Mouse (Mus musculus) adrenal gland, adult 2 months (tissue): Measurements from ENCODE around the gene Atf7. TPM values are rescaled to one million over a fixed set of nuclear protein-coding genes. Genes with fewer than 3 reads are reported as not detected.
A peak's percentile ranks its signal among the peaks of the same experiment; 100 is the strongest.
"Not testable (repeated sequence)": the region's sequence is repeated elsewhere in the genome, so short reads cannot be mapped to it uniquely, and the experiment has no call there.

Source experiments
- DNase-seq: peaks from one replicate; pipeline ENCODE4 v3.0.0; 2021
- polyA plus RNA-seq: library from polyadenylated mRNA; depleted of rRNA; stranded (reverse); fragments of >200 nt; gene quantifications from 2 replicates; pipeline ENCODE4 v1.2.3, GENCODE M21; 2012
- total RNA-seq, 2 experiments: library from RNA; stranded (reverse); gene quantifications; 2 replicates each; pipeline ENCODE4 v1.2.3; 2021

The Atf7 gene
- total and polyA plus RNA-seq, 3 experiments: 58.5 to 74.4 (median 64.5) TPM

DNA sequence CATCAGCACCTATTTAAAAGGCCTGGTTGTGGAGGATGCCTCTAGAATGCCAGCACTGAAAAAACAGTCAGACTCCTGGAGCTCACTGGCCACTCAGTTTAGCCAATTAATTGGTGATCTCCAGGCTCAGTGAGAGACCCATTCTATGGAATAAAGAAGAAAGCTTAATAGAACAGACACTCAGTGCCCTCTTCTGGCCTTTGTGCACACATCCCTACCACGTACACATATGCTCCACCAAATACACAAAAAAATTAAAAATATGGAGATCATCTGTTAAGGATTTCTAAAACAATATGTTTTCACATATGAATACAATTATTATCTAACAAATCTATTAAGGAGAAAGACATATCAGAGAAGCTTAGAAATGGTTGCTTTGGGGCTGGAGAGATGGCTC is 4.5 kb downstream of the Atf7 start:
- DNase-seq: no peak

DNA sequence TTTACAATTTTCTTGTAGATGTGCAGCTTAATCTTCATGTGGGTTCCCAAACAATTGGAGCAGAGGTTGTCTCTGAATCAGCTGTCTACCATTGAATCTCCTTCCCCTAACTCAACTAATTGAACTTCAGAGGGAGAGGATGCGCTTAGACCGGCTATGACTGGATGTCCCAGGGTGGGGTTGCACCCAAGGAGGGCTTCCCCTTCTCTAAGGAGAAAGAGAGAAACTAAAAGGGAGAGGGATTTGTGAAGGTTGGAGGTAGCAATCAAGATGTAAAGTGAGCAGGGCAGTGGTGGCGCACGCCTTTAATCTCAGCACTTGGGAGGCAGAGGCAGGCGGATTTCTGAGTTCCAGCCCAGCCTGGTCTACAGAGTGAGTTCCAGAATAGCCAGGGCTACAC is 5.8 kb downstream of the Atf7 start:
- DNase-seq: no peak

DNA sequence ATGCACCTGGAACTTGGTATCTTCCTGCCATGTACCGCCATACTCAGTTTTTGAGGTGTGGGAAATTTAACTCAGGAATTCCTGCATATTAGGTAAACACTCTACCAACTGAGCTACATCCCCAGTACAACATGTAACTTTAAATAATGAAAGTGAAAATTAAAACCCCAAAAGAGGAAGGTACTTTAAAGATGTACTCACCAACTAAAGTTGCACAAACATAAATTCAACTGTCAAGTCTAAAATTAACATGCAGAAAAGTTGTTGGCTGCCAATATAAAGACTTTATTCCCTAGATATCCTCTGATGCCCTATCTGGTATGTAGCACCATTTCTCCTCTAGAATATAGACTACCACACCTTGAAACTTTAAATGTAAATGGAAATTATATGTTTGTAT is 7.6 kb downstream of the Atf7 start:
- no peak for DNase-seq

DNA sequence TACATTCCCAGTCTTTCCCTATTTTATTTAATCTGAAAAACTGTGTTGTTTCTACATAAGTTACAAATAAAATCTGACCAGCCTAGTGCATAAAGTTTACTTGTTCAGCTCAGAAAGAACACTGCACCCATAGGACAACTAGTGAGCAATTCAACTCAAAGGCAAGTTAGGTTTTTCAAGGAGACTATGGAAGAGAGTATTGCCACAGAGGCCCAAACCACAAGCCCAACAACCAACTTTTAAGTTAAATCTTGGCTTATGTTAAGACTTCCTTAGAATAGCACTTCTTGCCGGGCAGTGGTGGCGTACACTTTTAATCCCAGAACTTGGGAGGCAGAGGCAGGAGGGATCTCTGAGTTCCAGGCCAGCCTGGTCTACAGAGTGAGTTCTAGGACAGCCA is 9.1 kb downstream of the Atf7 start:
- no peak for DNase-seq

DNA sequence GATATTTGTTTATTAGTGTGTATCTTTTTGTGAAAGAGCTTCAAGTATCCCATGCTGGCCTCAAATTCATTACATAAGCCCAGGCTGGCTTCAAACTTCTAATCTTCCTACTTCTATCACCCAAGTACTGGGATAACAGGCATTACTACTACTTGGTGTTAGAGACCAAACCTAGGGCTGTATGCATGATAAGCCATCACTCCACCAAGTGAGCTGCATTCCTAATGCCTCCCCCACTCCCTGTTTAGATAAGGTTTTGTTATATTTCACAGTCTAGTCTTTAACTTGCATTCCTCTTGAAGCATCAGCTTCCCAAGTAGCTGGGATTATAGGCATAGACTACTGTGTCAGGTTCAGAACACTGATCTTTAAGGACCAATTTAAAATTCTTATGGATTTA is 11.0 kb downstream of the Atf7 start:
- no peak for DNase-seq

DNA sequence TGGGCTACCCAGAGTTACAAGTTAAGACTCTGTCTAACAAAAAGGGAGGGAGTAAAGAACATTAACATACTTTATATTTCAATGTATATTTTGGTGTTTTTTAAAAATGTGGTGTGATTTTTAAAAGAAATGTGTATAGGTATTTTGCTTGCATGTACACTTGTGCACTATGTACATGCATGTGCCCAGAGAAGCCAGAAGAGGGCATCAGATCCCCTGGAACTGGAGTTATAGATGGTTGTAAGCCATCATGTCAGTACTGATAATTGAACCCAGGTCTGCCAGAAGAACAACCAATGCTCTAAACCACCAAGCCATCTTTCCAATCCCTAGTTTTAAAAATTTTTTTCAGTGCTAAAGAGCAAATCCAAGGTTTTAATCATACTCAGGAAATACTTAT is 12.3 kb downstream of the Atf7 start:
- no peak for DNase-seq

DNA sequence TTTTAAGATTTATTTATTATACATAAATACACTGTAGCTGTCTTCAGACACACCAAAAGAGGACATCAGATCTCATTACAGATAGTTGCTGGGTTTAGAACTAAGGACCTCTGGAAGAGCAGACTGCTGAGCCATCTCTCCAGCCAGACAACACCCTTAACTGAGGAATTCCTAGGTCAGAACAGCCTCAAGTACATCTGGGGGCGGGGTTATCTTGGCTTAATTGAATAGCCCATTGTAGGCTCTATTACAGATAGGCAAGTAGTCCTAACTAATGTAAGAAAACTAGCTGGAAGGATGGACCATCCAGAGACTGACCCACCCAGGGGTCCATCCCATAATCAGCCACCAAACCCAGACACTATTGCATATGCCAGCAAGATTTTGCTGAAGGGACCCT is 16.7 kb downstream of the Atf7 start:
- not testable (repeated sequence) for DNase-seq

DNA sequence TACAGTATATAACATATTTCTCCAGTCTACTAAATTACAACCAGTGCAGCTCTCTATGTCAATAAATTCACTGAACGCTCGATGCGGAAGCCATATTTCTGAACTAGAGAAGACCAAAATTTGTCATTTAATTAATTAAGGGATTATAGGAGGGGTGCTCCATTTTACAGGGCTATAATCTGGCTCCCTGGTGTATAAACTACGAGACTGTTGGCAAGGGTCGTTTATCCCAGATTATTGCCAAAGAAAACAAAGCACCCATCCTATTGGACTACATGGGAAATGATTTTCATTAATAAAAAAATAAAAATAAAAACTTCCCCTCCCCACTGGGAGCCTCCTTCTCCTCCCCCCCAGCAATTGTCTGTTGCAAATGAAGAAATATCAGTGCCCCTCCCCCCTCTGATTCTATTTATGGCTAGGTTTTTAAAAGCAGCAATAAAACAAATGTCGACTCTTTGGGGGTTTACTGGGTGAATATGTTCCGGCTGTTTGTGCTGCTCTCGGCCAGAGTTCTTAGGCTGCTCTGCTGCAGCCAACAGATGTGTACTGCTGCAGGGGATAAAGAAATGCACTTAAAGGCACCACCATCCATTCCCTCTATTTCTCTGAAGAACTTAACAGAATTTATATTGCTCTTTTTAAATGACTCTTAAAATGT is 31.1 kb downstream of the Atf7 start:
- DNase-seq: peak; percentile 5

DNA sequence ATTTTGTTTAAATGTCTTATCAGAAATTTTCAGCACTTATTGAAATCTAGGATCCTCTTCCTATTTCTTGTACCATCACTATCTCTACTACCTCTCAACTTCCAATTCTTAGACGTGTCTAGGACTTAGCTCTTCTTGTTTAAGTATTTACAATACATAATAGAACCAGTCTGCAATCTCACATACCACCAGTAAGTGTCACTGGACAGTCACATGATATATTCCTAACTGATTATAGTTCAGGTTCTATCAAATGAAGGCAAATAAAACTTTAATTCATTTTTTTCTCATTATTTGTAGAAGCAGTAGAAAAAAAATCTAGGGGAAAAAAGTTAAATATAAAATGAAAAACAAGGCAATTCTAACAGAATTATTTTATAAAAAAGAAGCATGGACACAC is 32.6 kb downstream of the Atf7 start:
- no peak for DNase-seq

DNA sequence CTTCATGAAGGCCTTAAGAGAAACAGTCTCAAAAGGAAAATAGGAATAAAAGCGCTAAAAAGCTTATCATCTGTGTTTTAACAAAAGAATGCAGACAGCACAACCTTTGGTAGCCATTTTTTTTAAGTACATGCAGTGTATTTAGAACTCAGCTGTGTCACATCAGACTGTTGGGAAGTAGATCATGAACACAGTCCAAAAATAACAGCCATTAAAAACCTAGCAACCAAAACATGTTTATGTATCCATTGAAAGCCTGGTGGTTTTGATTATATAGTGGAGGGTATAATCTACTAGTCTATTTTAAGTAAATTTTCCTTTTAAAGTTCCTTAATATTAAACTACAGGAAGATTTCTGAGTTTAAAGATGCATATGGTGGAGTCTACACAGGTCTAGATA is 34.7 kb downstream of the Atf7 start:
- DNase-seq: no peak

DNA sequence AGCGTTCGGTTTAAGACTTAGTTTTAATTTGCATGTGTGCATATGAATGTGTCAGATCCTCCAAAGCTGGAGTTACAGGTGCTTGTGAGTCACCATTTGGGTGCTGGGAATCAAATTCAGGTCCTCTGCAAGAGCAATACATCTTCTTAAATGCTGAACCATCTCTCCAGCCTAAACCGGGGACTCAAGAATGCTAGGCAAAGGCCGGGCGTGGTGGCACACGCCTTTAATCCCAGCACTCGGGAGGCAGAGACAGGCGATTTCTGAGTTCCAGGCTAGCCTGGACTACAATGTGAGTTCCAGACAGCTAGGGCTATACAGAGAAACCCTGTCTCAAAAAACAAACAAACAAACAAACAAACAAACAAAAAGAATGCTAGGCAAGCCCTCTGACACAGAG is 35.4 kb downstream of the Atf7 start:
- no peak for DNase-seq

DNA sequence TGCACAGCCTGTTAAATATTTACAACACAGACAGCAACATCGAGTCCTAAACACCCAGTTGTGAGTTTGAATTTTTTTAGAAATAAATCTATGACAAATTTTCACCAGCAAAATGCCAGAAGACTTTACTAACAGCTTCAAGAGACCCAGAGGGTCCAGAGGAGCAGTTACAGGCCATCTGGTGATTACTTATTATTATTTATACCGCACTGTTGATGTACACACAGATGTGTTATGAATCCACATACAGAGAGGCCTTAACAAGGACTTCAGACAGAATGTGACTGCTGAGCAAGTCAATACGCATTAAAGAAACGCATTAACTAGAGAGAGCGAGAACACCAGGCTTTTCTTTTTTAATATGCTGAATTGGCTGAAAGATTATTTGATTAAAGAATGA is 39.8 kb downstream of the Atf7 start:
- DNase-seq: no peak

DNA sequence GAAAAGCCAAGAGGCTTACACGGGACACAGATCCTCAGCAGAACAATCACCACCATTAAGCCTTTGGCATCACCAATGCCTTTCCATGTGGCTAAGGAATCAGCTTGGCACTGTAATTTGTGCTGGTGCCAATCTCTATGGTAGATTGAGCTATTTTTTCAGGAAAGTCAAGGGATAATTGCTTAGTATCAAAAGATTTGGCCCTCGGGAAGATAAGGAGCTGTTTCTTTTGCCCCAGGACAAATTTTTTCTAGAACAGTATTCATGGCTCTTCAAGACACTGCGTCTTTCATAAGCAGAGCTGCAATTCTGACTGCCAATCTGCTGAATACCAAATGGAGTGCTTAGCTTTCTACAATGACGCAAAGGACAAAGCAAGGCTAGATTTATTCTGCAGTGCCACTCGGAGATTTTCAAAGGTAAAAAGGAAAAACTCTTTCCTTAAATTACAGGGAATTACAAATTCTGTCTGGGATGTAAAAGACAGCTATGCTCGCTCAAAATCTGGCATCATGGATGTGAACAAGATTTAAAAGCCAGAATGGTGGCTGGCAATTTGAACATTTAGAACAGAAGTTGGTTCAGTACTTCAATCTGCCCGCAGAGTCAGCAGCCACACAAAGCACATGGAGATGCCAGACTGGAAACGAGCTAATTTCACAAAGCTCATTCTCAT is 41.4 kb downstream of the Atf7 start:
- DNase-seq: no peak

DNA sequence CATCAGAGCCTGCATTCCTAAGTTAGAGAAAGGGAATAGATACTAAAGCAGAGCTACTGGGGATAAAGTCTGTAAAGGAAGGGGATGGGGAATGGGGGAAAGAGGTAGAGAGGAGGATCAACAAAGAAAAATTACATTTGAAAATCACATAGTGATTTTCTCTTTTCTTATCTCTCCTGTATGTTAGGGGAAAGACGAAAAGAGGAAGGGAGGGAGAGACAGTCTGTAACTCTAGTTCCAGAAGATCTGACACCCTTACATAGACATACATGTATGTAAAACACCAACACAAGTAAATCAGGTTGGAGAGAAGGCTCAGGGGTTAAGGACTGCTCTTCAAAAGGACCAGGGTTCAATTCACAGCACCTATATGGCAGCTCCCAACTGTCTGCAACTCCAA is 44.1 kb downstream of the Atf7 start:
- no peak for DNase-seq

DNA sequence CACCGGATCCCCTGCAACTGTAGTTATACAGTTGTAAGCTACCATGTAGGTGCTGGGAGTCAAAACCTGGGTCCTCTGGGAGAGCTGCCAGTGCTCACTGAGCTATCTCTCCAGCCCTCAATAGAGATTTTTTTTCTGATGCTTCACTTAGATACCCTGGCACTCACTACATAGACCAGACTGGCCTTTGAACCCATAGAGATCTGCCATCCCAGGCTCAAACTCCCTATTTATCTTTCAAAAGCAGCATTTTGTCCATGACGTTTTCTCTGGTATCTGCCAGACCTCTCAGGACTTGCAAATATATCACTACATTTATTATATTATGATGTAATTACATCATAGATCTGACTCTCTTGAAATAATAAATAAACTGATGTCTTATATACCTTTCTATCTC is 46.9 kb downstream of the Atf7 start:
- DNase-seq: no peak

DNA sequence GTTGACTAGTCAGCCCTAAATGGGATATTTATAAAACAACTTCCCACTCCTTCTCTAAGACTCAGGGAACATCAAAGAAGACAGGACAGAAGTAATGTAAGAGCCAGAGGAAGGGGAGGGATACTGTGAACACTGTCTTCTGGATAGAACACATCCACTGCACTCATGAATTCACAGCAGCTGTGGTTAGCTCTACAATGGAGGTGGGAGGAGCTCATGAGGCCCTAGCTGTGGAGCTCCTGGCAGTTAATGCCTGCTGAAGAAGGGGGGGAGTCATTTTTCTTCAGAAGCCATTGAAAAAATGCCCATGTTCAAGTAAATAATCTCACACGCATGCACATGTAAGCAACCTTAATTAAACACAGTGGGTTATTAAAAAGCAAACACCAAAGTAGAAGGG is 48.3 kb downstream of the Atf7 start:
- DNase-seq: no peak

DNA sequence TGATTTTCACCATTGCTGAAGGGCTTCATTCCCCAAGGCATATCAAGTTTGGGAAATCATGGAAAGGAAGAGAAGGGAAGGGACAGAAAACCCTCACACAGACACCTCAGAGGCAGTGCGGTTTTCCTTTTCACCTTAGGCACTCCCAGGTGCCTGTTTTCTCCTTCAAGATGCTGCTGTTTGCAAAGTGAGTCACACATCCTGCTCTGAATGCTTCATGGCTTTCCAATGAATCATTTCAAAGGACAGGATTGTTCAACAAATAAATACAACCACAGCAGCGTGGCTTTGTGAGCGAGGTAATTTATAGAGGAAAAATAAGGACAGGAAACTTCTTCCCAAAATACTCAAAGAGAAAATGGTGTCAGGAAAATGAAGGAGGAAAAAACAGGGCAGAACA is 53.2 kb downstream of the Atf7 start:
- peak; percentile 13 for DNase-seq

DNA sequence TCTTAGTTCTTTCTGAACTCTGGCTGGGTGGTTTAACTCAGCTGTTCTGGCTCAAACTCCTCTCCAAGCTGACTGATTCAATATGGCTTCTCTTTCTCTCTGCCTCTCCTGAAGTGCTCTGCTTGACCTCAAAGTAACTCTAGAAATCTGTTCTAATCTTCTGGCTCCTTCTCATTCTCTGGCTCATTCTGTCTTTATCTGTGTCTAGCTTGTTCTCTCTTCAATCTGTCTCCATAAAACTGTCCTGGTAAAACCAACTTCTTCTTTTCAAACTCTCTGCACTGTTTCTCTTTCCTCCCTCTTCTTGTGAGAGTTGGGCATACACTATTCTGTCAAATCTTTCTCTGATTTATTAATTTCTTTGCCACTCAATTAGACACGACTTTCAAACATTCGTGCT is 57.4 kb downstream of the Atf7 start:
- no peak for DNase-seq

DNA sequence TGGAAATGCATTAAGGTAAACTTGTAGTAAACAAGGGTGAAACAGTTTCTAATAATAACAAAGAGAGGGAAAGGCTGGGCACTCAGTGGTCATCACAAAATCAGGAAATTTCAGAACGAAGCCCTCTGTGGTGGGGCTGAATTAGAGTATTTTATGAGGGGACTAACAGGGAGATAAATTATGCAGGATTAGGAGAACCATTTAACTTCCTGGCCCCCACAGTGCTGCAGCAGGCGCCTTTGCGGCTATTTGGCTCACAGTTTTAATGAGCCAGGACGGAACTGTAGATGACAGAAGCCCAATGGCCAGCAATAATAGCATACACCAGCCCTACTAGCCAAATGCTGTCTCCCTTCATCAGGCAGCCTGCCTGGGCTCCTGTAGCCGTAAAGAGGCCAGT is 61.6 kb downstream of the Atf7 start:
- DNase-seq: no peak

DNA sequence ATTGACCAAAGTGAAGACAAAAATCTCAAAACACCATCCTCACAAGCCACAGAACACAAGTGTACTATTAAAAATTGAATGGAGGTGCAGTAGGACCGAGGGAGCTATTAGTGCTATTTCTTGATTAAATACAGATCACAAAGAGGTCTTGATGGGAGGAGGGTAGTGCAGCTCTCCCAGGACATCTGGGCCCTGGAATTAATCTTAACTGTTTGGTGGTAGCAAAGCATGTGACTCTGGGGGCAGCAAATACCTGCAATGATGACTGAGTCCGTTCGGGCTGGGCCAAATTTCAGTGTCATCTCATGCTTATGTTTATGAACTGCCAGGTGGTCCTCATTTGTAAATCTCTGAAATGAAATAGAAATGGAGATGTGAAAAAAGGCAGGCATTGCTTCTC is 62.2 kb downstream of the Atf7 start:
- no peak for DNase-seq

DNA sequence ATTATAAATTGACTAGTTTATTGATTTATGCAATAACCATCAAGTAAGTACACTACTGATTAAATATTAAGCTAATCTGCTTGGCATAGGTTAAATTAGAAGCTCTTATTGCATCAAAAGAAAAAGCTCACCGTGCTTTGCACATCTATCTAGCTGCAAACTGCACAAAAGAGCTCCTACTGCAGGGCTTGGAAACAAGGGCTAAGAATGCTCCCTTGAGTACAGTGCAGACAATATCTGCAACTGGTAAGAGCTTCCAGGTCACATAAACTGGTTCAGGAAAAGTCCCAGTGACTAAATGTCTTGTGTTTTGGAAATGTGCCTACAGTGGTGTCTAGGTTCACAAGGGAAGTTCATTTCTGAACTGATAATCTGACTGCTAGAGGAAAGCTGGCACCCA is 62.8 kb downstream of the Atf7 start:
- no peak for DNase-seq

DNA sequence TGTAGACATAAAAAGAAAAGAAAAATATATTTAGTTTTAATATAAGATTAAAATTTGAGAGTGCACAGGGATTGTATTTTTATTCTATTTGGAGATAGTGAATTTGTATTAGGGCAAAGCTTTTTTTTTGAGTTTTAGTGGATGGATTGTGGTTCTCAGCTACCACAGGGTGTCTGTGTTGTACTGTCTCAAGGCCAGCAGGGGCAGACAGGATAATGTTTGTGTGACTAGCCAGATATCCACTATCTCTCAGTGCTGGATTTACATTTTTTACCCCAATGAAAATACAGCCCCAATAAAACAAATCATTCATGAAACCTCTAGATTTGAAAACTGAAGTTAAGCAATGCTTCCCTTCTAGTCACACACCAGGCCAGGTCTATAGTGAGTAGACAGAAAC is 67.7 kb downstream of the Atf7 start:
- no peak for DNase-seq

DNA sequence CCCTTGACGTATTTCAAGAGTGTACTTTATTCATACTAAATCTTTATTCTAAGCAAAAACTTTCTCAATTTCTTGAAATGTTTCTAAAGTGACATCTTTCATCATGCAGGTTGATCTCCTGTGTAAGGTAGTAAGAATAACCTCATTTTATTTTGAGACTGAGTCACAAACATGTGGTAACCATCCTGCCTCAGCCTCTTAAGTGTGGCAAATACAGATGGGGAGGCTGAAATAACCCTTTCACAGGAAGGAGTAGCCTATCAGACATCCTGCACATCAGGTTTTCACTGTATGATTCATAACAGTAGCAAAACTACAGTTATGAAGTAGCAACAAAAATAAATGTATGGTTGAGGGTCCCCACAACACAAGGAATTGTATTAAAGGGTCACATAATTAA is 69.7 kb downstream of the Atf7 start:
- no peak for DNase-seq

DNA sequence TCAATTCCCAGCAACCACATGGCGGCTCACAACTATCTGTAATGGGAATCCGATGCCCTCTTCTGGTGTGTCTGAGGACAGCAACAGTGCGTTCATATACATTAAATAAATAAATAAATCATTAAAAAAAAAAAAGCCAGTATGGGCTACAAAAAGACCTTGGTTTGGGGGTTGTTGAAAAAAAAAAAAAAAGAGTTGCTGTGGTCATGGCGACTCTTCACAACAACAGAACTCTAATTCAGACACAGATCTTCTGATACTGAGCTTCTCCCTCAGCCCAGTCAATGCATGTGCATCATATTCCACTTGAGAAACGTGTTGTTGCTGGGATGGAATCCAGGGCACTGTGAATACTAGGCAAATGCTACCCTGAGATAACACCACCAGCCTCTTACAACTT is 72.7 kb downstream of the Atf7 start:
- DNase-seq: no peak
